Mouse (Mus musculus) intestine, embryonic 15.5 days (tissue): ENCODE results near the gene Slc2a12. TPM values are rescaled to one million over a fixed set of nuclear protein-coding genes. Genes with fewer than 3 reads are reported as not detected.

Experiments
- ATAC-seq: fragments of 200-750 bp; cut with Nextera tagmentation; 2 replicates; pipeline ENCODE4 v1.8.0; 2017; ENCODE audit warnings: moderate TSS enrichment, moderate library complexity
- H3K27ac ChIP-seq: fragments of 300-500 bp; sonication (generic); 2 replicates; pipeline ENCODE4 v1.5.1; 2015; ENCODE audit warnings: mild to moderate bottlenecking, inconsistent platforms
- H3K27me3 ChIP-seq: fragments of 300-500 bp; sonication (generic); replicated peaks from 2 replicates; pipeline ENCODE4 v1.6.1; 2015; ENCODE audit warnings: inconsistent platforms
- H3K36me3 ChIP-seq: fragments of 300-500 bp; sonication (generic); 2 replicates; pipeline ENCODE4 v1.6.1; 2015; ENCODE audit warnings: inconsistent platforms
- H3K4me1 ChIP-seq: fragments of 300-500 bp; sonication (generic); replicated peaks from 2 replicates; pipeline ENCODE4 v1.6.1; 2015; ENCODE audit warnings: inconsistent platforms
- H3K4me2 ChIP-seq: fragments of 300-500 bp; sonication (generic); replicated peaks from 2 replicates; pipeline ENCODE4 v1.6.1; 2015; ENCODE audit warnings: mild to moderate bottlenecking, inconsistent platforms
- H3K4me3 ChIP-seq: fragments of 300-500 bp; sonication (generic); replicated peaks from 2 replicates; pipeline ENCODE4 v1.5.1; 2015; ENCODE audit warnings: inconsistent platforms
- H3K9ac ChIP-seq: fragments of 300-500 bp; sonication (generic); 2 replicates; pipeline ENCODE4 v1.6.1; 2015; ENCODE audit warnings: inconsistent platforms
- H3K9me3 ChIP-seq: fragments of 300-500 bp; sonication (generic); 2 replicates; pipeline ENCODE4 v1.6.1; 2016; ENCODE audit warnings: inconsistent platforms
- WGBS: fragments of 180-500 bp; shearing (Covaris S2); methylation state at CpG from one replicate; pipeline ENCODE4 v1.1.7; 2015; 5-methylcytosine and 5-hydroxymethylcytosine counted together
- polyA plus RNA-seq: library from polyadenylated mRNA; unstranded; fragments of >200 nt; fragmentation: Nextera tagmentation; extraction: Ambion mirVana; gene quantifications from 2 replicates; pipeline ENCODE4 v1.2.1, GENCODE M21; 2015

Gene Slc2a12
- polyA plus RNA-seq, 1 experiment from 2014 or later, result 0.38 TPM

GRCm38 (mm10) chr10:22746334-22747322 lies 101.8 kb downstream of the Slc2a12 start:
- no peaks in the 10 kb centered on the region for H3K4me1 ChIP-seq
- H3K27me3 ChIP-seq, result no peaks in the 10 kb centered on the region
- H3K4me2 ChIP-seq, result no peak overlapping the region
- H3K9ac ChIP-seq, result no peak overlapping the region
- H3K36me3 ChIP-seq, result no peaks in the 10 kb centered on the region
- no peak overlapping the region for H3K4me3 ChIP-seq
- WGBS, result 67% methylated on average over 13 of the region's 13 CpGs
- H3K27ac ChIP-seq, result no peak overlapping the region
- ATAC-seq, result no peak
- no peaks in the 10 kb centered on the region for H3K9me3 ChIP-seq

DNA sequence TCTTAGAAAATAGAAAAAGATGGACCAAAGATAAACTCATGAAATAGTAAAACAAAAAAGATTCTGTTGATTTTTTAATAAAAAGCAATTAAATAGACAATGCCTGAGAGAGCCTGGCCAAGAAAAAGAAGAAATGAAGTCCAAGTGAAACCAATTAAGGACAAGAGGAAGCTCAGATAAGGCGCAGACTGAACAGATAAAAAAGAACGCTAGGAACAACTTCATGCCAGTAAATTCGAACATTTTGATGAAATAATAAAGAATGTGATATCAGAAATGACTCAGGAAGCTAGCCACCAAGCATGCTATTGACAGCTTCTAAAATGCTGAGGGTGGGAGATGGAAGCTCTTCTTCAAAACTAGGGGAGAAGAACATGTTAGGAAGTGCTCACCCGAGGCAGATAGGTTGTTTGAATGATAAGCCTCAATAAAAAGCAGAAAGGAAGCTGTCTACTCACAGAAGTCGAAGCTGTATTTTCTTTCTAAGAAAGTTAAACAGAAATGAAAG lies 106.4 kb downstream of the Slc2a12 start:
- H3K27me3 ChIP-seq, result no peaks in the 10 kb centered on the region
- no peak overlapping the region for H3K9ac ChIP-seq
- ATAC-seq, result no peak
- H3K4me2 ChIP-seq, result no peak overlapping the region
- H3K4me3 ChIP-seq, result no peak overlapping the region
- 53% methylated on average over 5 of the region's 5 CpGs for WGBS
- H3K36me3 ChIP-seq, result no peaks in the 10 kb centered on the region
- no peaks in the 10 kb centered on the region for H3K9me3 ChIP-seq
- no peak overlapping the region for H3K27ac ChIP-seq
- no peaks in the 10 kb centered on the region for H3K4me1 ChIP-seq

Other genes starting within 250 kb of the Slc2a12 start
- 47.7 and 54.8 TPM in 2 replicates for gene Tbpl1, start 86.9 kb downstream of the Slc2a12 start, polyA plus RNA-seq
- 151 and 186 TPM in 2 replicates for gene Tcf21, start 175.2 kb downstream of the Slc2a12 start, polyA plus RNA-seq